Mouse (Mus musculus): ENCODE measurements around the gene Slc27a1. TPM values are rescaled to one million over a fixed set of nuclear protein-coding genes. Genes with fewer than 3 reads are reported as not detected.

Slc27a1 gene
- total RNA-seq, 2 experiments from 2014 or later: 62.6 to 62.9 TPM

GRCm38 (mm10) chr8:71554644-71555043 lies 14.0 kb upstream of the Slc27a1 start:
- DNase-seq: no peak

GRCm38 (mm10) chr8:71558071-71558957 lies 10.4 kb upstream of the Slc27a1 start, which contains the start of gene Tmem221:
Tmem221 (minus strand) TSS chr8:71558871.
- no peak for DNase-seq

- peak; percentile 43 for DNase-seq
Measured at GRCm38 (mm10) chr8:71558958-71559690, 9.6 kb upstream of the Slc27a1 start.

- no peak for DNase-seq
Measured at GRCm38 (mm10) chr8:71560071-71560470, 8.6 kb upstream of the Slc27a1 start.

- no peak for DNase-seq
Measured at GRCm38 (mm10) chr8:71560765-71561164, 7.9 kb upstream of the Slc27a1 start.

GRCm38 (mm10) chr8:71561401-71561800 lies 7.3 kb upstream of the Slc27a1 start:
- no peak for DNase-seq

GRCm38 (mm10) chr8:71562751-71563150 lies 5.9 kb upstream of the Slc27a1 start:
- peak; percentile 75 for DNase-seq

- no peak for DNase-seq
Measured at GRCm38 (mm10) chr8:71563992-71564391, 4.7 kb upstream of the Slc27a1 start.

- no peak for DNase-seq
Measured at GRCm38 (mm10) chr8:71566501-71566900, 2.2 kb upstream of the Slc27a1 start, which contains the start of gene Nxnl1. Nxnl1 (minus strand) TSS chr8:71566601.

GRCm38 (mm10) chr8:71567587-71567986 lies 1.1 kb upstream of the Slc27a1 start:
- DNase-seq: no peak

GRCm38 (mm10) chr8:71568941-71569340 lies 259 bp downstream of the Slc27a1 start:
- DNase-seq: peak; percentile 50

- DNase-seq: peak; percentile 81
Measured at GRCm38 (mm10) chr8:71569366-71570290, 946 bp downstream of the Slc27a1 start.

GRCm38 (mm10) chr8:71570291-71570954 lies 1.7 kb downstream of the Slc27a1 start:
- peak; percentile 86 for DNase-seq

GRCm38 (mm10) chr8:71572077-71572476 lies 3.4 kb downstream of the Slc27a1 start:
- DNase-seq: no peak

GRCm38 (mm10) chr8:71572847-71573633 lies 4.4 kb downstream of the Slc27a1 start:
- peak; percentile 53 for DNase-seq

- no peak for DNase-seq
Measured at GRCm38 (mm10) chr8:71574426-71574825, 5.7 kb downstream of the Slc27a1 start.

- DNase-seq: no peak
Measured at GRCm38 (mm10) chr8:71575020-71575419, 6.3 kb downstream of the Slc27a1 start.

GRCm38 (mm10) chr8:71577856-71578387 lies 9.2 kb downstream of the Slc27a1 start:
- DNase-seq: no peak

GRCm38 (mm10) chr8:71579009-71579408 lies 10.3 kb downstream of the Slc27a1 start:
- no peak for DNase-seq

- DNase-seq: peak; percentile 73
Measured at GRCm38 (mm10) chr8:71579476-71579875, 10.8 kb downstream of the Slc27a1 start.

Measured in gastrocnemius, postnatal 25 days (tissue).